Mouse (Mus musculus): ENCODE measurements around the gene Bbs9.

The Bbs9 gene

GRCm38 (mm10) chr9:22758487-22758886 is 283.0 kb downstream of the Bbs9 start:
- no peak for DNase-seq

- no peak for DNase-seq
Observed at GRCm38 (mm10) chr9:22759241-22759640, 283.7 kb downstream of the Bbs9 start.

GRCm38 (mm10) chr9:22760376-22760775 is 284.9 kb downstream of the Bbs9 start:
- no peak for DNase-seq

DNA sequence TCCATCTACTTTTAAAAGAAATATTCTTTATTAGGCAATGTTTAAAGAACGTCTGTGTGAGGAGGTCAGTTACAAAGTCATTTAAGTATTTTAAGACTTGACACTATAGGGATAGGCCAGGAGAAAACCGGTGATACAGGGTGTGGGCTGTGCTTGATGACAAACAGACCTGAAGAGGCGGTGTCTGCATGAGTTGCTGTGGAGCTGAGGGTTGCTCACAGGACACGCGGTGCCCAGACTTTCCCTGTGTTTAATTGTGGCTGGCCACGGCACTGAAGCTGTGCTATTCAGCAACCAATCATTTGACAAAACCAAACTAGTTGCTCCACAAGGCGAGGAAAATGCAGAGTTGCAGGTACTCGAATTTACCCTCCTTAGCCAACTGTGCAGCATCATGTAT is 286.0 kb downstream of the Bbs9 start:
- no peak for DNase-seq

DNA sequence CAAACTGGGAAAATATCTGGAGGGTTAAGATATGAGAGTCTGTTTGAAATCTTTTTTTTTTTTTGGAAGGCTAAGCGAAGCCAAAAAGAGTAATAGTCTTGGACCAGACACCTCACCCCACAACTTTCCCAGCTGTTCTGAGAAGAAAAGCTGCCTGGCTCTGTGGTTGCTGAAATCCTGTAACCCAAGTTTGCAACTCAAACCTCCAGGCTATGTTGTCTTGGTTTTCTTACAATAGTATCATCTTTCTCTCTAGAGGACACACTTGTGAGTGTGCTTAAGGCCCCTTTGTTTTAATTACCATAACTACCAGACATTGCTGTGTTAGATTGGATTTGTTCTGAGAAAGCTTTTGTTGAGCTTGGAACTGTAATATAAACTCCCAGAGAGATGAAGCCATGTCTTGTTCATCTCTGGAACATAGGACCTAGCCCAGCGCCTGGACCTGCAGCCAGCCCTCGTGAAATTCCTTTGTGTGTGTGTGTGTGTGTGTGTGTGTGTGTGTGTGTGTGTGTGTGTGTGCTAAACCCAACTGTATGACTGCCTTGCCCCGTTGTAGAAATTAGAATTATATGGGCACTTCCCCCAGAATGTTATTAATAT is 290.2 kb downstream of the Bbs9 start:
- no peak for DNase-seq

DNA sequence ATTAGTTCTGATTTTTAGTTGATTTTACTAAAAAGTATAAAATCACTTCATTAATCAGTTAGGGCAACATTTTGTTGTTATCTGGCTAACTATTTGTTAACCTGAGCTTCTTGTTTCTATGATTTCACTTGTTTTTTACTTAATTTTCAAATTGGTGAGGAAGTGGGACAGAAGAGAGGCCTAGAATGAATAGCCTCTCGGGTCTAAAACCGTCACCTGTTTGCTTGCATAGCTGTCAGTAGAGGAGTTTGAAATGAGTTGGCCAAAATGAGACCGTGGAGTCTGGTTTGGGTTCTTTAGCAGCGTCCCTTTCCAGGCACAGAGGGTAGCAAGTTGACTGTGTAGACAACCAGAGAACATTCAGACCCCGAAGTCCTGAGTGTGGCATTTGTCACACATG is 291.6 kb downstream of the Bbs9 start:
- DNase-seq, result no peak

DNA sequence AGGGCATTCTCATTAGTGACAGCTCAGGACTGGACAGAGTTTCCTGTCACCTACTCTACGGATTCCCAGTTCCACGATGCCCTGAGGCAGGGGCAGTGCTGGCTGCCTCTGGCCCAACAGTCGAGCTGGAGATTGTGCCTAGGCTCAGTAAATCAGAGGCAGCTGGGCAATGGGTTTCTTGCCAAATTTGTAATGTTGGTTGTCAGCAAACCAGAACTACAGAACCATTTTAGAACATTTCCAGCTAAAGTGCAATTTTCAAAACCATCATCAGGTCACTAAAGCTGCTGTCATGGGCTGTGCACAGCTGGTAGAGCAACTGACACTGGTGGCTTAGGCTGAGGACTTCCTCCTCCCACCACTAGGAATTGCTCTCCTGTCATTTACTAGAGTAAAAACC is 292.3 kb downstream of the Bbs9 start:
- no peak for DNase-seq

DNA sequence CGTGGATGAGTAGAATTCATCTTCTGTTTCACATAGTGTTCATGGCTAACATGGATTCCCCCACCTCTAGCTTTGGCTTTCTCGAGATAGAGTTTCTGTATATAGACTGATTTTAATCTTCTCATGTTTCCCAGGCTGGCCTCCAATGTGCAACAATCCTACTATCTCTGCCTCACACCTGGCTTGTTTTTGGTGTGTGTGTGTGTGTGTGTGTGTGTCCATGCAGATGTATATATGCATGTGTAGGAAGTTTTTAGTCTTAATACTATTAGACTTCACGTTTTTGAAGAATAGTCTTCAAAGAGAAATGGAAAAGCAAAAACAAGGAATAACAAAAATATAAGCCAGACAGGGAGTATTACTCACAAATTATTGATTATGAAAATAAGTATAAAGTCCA is 296.3 kb downstream of the Bbs9 start:
- no peak for DNase-seq

GRCm38 (mm10) chr9:22776246-22776961 is 300.9 kb downstream of the Bbs9 start:
- DNase-seq, result no peak

GRCm38 (mm10) chr9:22777425-22777824 is 301.9 kb downstream of the Bbs9 start:
- DNase-seq, result no peak

DNA sequence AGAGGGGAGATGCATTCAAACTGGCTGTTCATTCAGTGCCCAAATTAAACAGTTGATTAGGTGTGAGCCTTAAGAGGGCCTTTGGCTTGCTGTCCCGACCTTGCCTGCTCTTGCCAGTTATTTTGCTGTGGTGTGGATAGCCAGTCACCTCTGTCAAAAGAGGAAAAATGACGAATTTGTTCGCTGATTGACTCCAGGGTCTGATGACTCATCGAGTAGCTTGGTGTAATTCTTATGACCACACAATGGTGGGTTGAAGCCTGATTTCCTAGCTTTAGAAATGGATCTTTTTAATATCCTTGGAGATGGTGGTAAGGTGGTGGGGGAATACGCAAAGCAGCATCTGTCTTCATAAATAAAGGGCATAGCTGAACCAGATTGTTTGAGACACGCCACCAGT is 304.1 kb downstream of the Bbs9 start:
- DNase-seq, result no peak

DNA sequence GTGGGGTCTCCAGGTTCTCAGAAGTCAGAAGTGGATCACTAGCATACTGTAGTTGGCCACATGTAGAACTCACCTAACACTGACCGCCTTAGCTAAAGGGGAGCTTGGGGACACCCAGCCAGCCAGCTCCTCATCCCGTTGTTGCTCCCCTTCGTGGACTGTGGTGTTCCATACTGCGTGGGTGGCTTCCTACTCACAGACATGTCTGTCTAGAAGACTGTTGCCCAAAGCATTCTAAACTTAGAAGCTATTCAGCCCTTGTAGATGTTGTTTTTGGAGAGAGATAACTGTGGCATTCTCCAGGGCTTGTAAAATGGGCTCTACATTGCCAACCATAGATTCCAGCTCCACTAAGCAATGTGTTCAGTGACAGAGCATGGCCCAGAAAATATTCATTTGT is 310.5 kb downstream of the Bbs9 start:
- peak; percentile 46 for DNase-seq

DNA sequence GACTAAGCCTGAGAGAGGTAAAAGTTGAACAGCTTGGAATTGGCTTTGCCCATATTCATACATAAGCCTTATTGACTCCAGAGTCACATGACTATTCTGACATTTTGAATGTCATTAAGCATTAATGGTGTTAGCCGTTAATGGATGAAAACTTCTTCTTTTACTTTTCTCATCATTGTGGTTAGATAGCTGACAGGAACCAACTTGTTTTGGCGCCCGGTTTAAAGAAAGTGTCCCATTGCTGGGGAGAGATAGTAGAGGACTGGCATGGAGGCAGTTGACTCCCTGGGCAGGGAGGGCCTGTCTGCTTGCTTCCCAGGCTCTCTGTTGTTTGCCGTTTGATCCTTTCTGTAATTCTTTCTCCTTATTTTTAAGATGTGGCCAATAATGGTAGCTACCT is 312.9 kb downstream of the Bbs9 start:
- no peak for DNase-seq

- no peak for DNase-seq
Observed at GRCm38 (mm10) chr9:22788850-22789249, 313.3 kb downstream of the Bbs9 start.

DNA sequence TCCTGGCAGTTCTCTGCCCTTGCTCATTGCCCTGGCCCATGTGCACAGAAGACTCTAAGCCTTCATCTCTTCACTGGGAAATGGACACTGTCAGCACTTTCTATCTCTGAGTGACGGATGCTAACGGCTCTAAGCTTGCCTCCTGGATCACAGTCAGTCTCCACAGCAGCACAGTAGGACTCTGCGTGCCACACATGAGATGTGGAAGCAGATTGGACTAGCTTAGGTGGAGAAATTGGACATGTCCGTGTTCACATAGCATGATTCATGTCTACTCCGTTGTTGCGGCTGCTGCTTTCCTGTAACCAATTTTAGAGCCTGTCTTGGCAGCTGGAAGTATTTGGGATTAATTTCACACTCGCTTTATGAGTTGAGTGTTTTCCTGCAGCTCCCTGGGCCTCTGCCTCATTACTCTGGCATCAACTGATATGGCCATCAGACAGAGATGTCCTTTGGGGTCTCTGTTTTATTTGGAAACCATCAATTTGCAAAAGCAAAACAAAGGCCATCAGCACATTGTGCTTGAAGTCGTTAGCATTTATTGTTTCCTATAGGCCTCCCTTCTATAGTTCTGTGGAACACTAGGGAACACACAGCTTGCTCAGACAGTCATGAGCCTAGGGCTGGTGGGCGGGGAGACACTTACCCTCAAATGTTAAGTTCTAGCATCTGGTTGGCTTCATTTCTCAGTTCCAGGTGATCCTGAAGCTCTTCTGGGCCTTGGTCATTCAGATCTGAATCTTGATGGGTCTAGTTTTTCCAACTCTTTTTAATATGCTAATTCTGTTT is 314.1 kb downstream of the Bbs9 start:
- no peak for DNase-seq

DNA sequence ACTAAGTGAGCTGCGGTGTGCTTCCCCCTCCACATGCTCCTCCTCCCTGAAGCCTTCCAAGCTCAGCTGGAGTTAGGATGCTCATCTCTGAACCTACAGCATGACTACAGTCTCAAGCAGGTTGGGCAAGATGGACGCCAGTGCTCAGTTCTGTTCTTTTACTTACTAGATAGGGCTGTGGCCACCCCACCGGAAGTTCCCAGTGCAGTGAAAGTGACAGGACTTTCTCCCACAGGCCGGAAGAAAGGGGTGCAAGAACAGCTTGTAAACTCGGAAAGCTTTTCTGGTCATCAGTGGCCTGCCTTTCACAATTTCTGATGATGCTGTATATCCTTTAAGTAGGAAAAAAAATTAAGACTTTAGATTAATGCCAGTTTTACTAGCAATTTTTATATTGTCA is 315.7 kb downstream of the Bbs9 start:
- no peak for DNase-seq

DNA sequence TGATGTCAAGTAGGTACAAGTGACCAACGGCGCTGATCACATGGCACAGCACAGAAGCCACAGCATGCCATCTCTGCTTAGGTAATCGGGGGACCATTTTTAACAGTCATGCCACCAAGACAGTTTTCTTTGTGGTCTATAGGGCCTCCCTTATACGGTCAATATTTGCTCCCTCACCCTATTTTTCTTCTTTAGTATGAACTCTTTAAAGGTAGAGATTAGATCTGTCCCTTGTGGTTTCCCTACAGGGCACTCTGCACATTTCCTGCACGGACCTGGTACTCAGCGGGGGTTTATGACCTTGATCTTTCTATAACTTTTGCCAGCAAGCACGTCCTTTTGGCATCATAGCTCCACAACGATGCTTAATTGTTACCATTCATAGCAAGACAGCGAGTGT is 316.2 kb downstream of the Bbs9 start:
- DNase-seq, result no peak

- peak; percentile 41 for DNase-seq
Observed at GRCm38 (mm10) chr9:22793698-22794097, 318.2 kb downstream of the Bbs9 start.

GRCm38 (mm10) chr9:22800675-22801074 is 325.2 kb downstream of the Bbs9 start:
- DNase-seq, result no peak

- DNase-seq, result no peak
Observed at GRCm38 (mm10) chr9:22805981-22806380, 330.5 kb downstream of the Bbs9 start.

- DNase-seq, result no peak
Observed at GRCm38 (mm10) chr9:22806494-22806893, 331.0 kb downstream of the Bbs9 start.

GRCm38 (mm10) chr9:22807693-22808092 is 332.2 kb downstream of the Bbs9 start:
- no peak for DNase-seq

DNA sequence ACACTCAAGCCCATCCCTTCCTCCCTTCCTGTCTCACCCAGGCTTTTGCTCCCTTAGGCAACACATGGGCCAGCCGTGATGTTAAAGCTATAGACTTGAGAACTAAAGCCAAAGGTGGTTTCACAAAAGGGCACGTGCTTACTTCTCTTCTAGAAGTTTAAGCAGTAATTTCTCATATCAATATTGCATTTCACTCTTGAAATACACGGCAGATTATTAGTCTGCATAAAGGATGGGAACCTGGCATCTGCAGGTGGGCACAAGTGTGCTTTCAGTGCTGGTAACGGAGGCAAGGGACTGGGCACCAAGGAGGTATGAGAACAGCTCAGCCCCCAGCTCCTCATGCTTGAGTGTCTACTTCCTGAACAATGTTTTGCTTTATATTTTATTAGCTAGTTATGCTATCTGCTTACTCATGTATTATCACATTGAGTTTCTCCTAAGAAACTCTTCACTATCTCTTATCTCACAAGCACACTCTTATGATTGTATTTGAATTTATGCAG is 334.2 kb downstream of the Bbs9 start:
- DNase-seq, result no peak

DNA sequence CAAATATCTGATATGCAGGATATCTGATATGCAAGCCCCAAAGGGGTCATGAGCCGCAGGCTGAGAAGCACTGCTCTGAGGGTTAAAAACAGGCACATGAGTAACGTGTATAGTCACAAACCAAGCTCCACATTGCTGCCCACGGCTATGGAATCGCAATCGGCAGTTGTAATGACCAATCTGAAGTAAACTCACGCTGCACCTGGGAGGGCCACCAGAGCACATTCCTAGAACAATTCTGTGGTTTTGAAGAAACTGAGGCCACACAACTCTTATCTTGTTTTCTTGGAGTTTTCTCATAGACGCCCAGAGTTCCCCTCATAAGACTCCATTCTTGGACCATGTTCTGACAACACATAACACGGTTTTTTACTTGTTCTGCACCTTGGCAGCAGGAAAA is 334.9 kb downstream of the Bbs9 start:
- no peak for DNase-seq

All from layer of hippocampus, adult 9-11 months (tissue).